Mouse (Mus musculus): ENCODE measurements around the gene Gm11437. TPM values are rescaled to one million over a fixed set of nuclear protein-coding genes. Genes with fewer than 3 reads are reported as not detected.

Gene Gm11437
- polyA plus RNA-seq, 1 experiment from 2014 or later = not detected

DNA sequence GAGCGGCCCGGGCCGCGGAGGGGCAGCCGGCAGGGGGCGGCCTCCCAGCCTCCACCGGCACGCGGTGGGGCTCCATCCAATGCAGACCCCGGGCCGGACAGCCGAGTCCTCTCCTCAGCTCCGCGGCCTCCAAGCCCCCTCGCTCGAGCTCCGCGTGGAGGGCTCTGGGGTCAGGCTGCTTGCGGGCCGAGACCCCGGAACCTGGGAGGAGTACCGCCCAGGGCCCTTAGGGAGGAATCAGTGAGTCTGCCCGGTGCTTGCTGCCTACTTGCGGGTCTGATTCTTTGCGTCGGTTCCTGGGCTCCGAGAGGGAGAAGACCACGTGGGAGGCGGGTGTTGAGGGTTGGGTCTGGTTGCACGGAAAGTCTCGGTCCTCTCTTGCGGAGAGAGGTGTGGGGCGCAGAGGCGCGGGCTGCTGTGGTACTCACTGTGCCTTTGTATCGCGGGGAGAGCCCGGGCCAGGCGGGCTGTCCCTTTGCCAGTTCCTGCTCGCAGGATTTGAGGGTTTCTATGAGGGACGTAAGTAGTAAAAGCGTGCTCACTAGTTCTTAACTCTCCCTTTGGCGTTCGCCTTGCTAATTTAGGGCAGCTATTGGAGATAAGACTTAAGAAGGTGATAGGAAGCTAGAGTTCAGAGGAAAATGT, 12.8 kb upstream of the Gm11437 start:
- peak; percentile 66 for ATAC-seq (ENCODE audit: low FRiP score)

GRCm38 (mm10) chr11:84179226-84179953, 12.1 kb upstream of the Gm11437 start:
- H3K4me1 ChIP-seq (replicated peaks; ENCODE audit: control insufficient read depth, insufficient read depth, low read length) = peaks cover 21% of the 10 kb centered on the region
- 1% methylated on average over 60 of the region's 85 CpGs for WGBS
- H3K9ac ChIP-seq = peak overlapping the region; percentile 85
- H3K4me3 ChIP-seq (replicated peaks; ENCODE audit: low read length) = peak overlapping the region; percentile 82
- DNase-seq (ENCODE audit: low spot score) (peak; percentile 92), ATAC-seq (ENCODE audit: low FRiP score) (peak; percentile 97)
- H3K9me3 ChIP-seq (ENCODE audit: control insufficient read depth, low read length) = no peaks in the 10 kb centered on the region
- peak overlapping the region; percentile 69 for H3K4me2 ChIP-seq (replicated peaks)
- H3K27ac ChIP-seq = peak overlapping the region; percentile 90
- no peaks in the 10 kb centered on the region for H3K36me3 ChIP-seq (replicated peaks; ENCODE audit: control insufficient read depth, insufficient read depth)
- H3K27me3 ChIP-seq (ENCODE audit: control insufficient read depth, insufficient read depth, low read length) = no peaks in the 10 kb centered on the region

More for the DNA sequence above, 12.8 kb upstream of the Gm11437 start:
- H3K27me3 ChIP-seq (ENCODE audit: control insufficient read depth, insufficient read depth, low read length) = no peaks in the 10 kb centered on the region
- peak overlapping the region; percentile 82 for H3K4me3 ChIP-seq (replicated peaks; ENCODE audit: low read length)
- H3K4me2 ChIP-seq (replicated peaks) = peak overlapping the region; percentile 69
- peak overlapping the region; percentile 85 for H3K9ac ChIP-seq
- H3K27ac ChIP-seq = peak overlapping the region; percentile 90
- H3K36me3 ChIP-seq (replicated peaks; ENCODE audit: control insufficient read depth, insufficient read depth) = no peaks in the 10 kb centered on the region
- under 1% methylated on average over 42 of the region's 44 CpGs for WGBS
- DNase-seq (ENCODE audit: low spot score) = peak; percentile 65
- H3K4me1 ChIP-seq (replicated peaks; ENCODE audit: control insufficient read depth, insufficient read depth, low read length) = peaks cover 21% of the 10 kb centered on the region
- H3K9me3 ChIP-seq (ENCODE audit: control insufficient read depth, low read length) = no peaks in the 10 kb centered on the region

DNA sequence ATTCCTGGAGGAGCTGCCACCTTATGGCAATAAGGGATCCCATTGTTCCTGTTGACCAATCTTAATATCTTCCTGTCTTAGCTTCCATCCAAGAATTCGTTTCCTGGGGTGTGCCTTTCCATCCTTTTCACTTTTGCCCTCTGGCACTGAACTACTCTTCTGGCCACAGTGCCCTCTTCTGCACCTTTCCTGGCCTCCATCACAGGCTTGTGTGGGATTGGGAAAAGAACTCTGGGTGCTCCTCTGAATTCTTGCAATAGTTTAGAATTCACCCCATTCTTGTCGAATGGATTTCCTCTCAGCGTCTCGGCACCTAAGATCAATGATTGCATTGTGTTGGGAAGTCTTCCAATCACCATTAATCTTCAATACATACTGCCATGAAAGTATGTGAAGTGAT, 11.3 kb upstream of the Gm11437 start:
- WGBS = 39% methylated on average over 4 of the region's 4 CpGs
- H3K4me3 ChIP-seq (replicated peaks; ENCODE audit: low read length) = peak overlapping the region; percentile 82
- peaks cover 21% of the 10 kb centered on the region for H3K4me1 ChIP-seq (replicated peaks; ENCODE audit: control insufficient read depth, insufficient read depth, low read length)
- H3K36me3 ChIP-seq (replicated peaks; ENCODE audit: control insufficient read depth, insufficient read depth) = no peaks in the 10 kb centered on the region
- H3K9ac ChIP-seq = peak overlapping the region; percentile 85
- H3K27me3 ChIP-seq (ENCODE audit: control insufficient read depth, insufficient read depth, low read length) = no peaks in the 10 kb centered on the region
- H3K4me2 ChIP-seq (replicated peaks) = peak overlapping the region; percentile 69
- DNase-seq (ENCODE audit: low spot score) (no peak), ATAC-seq (ENCODE audit: low FRiP score) (no peak)
- 0 out of 2 replicates have a peak overlapping the region, but pooled peaks have one; percentile 90 for H3K27ac ChIP-seq
- H3K9me3 ChIP-seq (ENCODE audit: control insufficient read depth, low read length) = no peaks in the 10 kb centered on the region

DNA sequence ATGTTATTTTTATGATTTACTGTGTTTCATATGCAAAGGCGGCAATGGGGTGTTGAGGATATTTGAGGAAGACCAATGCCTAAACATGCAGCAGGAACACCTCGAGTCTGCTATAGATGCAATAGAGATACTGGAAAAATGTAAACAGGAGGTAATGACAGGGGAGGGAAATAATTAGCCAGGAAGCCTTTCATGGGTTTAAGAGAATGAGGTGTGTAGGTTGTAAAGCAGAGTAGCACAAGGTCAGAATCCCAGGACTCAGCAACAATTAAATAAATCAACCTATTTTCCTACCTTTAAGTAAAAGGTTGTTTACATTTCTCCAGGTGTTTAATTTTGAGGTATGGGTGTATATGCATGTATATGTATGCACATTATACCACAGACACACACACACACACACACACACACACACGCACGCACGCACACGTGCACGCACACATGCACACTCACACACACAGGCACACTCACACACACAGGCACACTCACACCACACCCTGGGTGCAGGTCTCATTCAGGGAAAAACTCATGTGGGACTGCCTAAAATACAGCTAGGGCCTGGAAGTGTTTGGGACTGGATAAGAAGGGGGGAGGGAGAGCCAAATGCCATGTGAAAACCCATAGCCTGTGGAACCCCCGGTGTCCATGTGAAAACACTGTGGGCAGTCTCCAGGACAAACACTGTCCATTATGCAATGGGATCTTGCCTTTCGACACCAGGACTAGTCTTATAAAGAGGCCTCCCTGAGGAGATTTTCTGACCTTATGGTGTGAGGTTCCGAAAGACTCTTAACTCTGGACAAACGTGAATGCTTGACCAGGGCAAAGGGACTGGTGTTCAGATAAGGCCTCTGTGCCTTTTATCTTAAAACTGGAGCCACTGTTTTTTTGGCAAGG, 5.5 kb upstream of the Gm11437 start:
- Histone ChIP-seq H3K4me3 (replicated peaks; ENCODE audit: low read length) (no peak overlapping the region), H3K9ac (no peak overlapping the region), H3K27ac (no peak overlapping the region), H3K27me3 (ENCODE audit: control insufficient read depth, insufficient read depth, low read length) (no peaks in the 10 kb centered on the region), H3K4me1 (replicated peaks; ENCODE audit: control insufficient read depth, insufficient read depth, low read length) (no peaks in the 10 kb centered on the region), H3K36me3 (replicated peaks; ENCODE audit: control insufficient read depth, insufficient read depth) (no peaks in the 10 kb centered on the region), H3K9me3 (ENCODE audit: control insufficient read depth, low read length) (no peaks in the 10 kb centered on the region), H3K4me2 (replicated peaks) (no peak overlapping the region)
- 79% methylated on average over 11 of the region's 11 CpGs for WGBS
- ATAC-seq (ENCODE audit: low FRiP score) (no peak), DNase-seq (ENCODE audit: low spot score) (no peak)

GRCm38 (mm10) chr11:84168701-84169288, 1.5 kb upstream of the Gm11437 start:
- WGBS = 32% methylated on average over 7 of the region's 7 CpGs
- no peak for ATAC-seq (ENCODE audit: low FRiP score)

GRCm38 (mm10) chr11:84164561-84164960, 2.7 kb downstream of the Gm11437 start:
- Histone ChIP-seq H3K9ac (no peak overlapping the region), H3K4me1 (replicated peaks; ENCODE audit: control insufficient read depth, insufficient read depth, low read length) (no peaks in the 10 kb centered on the region), H3K9me3 (ENCODE audit: control insufficient read depth, low read length) (no peaks in the 10 kb centered on the region), H3K27ac (no peak overlapping the region), H3K4me2 (replicated peaks) (no peak overlapping the region), H3K27me3 (ENCODE audit: control insufficient read depth, insufficient read depth, low read length) (no peaks in the 10 kb centered on the region), H3K36me3 (replicated peaks; ENCODE audit: control insufficient read depth, insufficient read depth) (no peaks in the 10 kb centered on the region), H3K4me3 (replicated peaks; ENCODE audit: low read length) (no peak overlapping the region)
- no peak for ATAC-seq (ENCODE audit: low FRiP score)
- DNase-seq (ENCODE audit: low spot score) = no peak
- WGBS = 64% methylated on average over 4 of the region's 4 CpGs

More at GRCm38 (mm10) chr11:84168701-84169288, 1.5 kb upstream of the Gm11437 start:
- no peak overlapping the region for H3K4me3 ChIP-seq (replicated peaks; ENCODE audit: low read length)
- peak; percentile 55 for DNase-seq (ENCODE audit: low spot score)
- H3K4me2 ChIP-seq (replicated peaks) = no peak overlapping the region; the same call in 1 of the 2 replicates
- H3K36me3 ChIP-seq (replicated peaks; ENCODE audit: control insufficient read depth, insufficient read depth) = no peaks in the 10 kb centered on the region
- H3K9me3 ChIP-seq (ENCODE audit: control insufficient read depth, low read length) = no peaks in the 10 kb centered on the region
- H3K27me3 ChIP-seq (ENCODE audit: control insufficient read depth, insufficient read depth, low read length) = no peaks in the 10 kb centered on the region
- no peak overlapping the region for H3K9ac ChIP-seq
- no peak overlapping the region for H3K27ac ChIP-seq
- H3K4me1 ChIP-seq (replicated peaks; ENCODE audit: control insufficient read depth, insufficient read depth, low read length) = no peaks in the 10 kb centered on the region

- H3K4me3 ChIP-seq (replicated peaks; ENCODE audit: low read length) = no peak overlapping the region
- H3K4me2 ChIP-seq (replicated peaks) = no peak overlapping the region
- no peak for DNase-seq (ENCODE audit: low spot score)
- H3K9me3 ChIP-seq (ENCODE audit: control insufficient read depth, low read length) = no peaks in the 10 kb centered on the region
- no peaks in the 10 kb centered on the region for H3K4me1 ChIP-seq (replicated peaks; ENCODE audit: control insufficient read depth, insufficient read depth, low read length)
- 92% methylated on average over 6 of the region's 6 CpGs for WGBS
- no peaks in the 10 kb centered on the region for H3K27me3 ChIP-seq (ENCODE audit: control insufficient read depth, insufficient read depth, low read length)
- ATAC-seq (ENCODE audit: low FRiP score) = no peak
- no peak overlapping the region for H3K9ac ChIP-seq
- no peaks in the 10 kb centered on the region for H3K36me3 ChIP-seq (replicated peaks; ENCODE audit: control insufficient read depth, insufficient read depth)
- H3K27ac ChIP-seq = no peak overlapping the region
Measured at GRCm38 (mm10) chr11:84164123-84164522, 3.2 kb downstream of the Gm11437 start.

DNA sequence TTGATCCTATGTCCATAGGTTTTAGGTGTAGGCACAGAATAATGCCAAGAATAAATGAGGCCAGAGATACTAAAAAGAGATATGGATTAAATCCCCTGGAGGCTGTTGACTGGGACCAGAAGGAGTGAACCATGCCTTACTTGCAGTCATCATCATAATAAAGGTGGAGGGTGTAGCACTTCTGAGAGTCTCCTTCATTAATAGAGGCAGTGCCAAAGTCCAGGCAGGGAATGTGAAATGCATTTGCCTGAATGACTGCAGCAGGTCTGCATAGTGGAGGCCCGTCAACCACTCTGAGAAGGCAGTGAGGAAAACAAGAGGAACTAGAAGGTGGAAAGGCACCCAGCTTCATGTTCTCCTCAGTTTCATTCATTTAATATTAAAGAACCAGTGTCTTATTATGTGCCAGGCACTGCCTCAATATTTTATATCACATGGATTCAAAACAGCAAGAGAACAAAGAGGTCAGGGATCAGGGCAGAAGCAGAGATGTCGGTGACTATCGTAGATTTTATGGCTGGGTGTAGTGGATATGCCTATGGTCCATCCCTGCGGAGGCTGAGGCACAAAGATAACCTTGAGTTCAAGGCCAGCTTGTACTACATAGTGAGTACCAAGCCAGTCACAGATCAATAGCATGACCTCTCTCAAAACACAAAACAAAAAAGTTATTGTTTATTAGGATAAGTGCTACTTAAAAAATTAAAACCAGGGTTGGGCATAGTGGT, 10.6 kb downstream of the Gm11437 start:
- no peaks in the 10 kb centered on the region for H3K4me1 ChIP-seq (replicated peaks; ENCODE audit: control insufficient read depth, insufficient read depth, low read length)
- ATAC-seq (ENCODE audit: low FRiP score) (no peak), DNase-seq (ENCODE audit: low spot score) (no peak)
- H3K27me3 ChIP-seq (ENCODE audit: control insufficient read depth, insufficient read depth, low read length) = no peaks in the 10 kb centered on the region
- no peak overlapping the region for H3K9ac ChIP-seq
- H3K9me3 ChIP-seq (ENCODE audit: control insufficient read depth, low read length) = no peaks in the 10 kb centered on the region
- H3K36me3 ChIP-seq (replicated peaks; ENCODE audit: control insufficient read depth, insufficient read depth) = no peaks in the 10 kb centered on the region
- no peak overlapping the region for H3K4me2 ChIP-seq (replicated peaks)
- H3K4me3 ChIP-seq (replicated peaks; ENCODE audit: low read length) = no peak overlapping the region
- 91% methylated on average over 4 of the region's 4 CpGs for WGBS
- H3K27ac ChIP-seq = no peak overlapping the region

All from hindbrain, embryonic 14.5 days (tissue).